Mouse (Mus musculus) liver, embryonic 14.5 days (tissue): ENCODE data around the gene Selenoh.
A peak's percentile ranks its signal among the peaks of the same experiment; 100 is the strongest.

Experiments used
- CTCF ChIP-seq: IDR thresholded peaks from 2 replicates; pipeline ENCODE4 v1.5.1; 2016; ENCODE audit warnings: antibody characterized with exemption, low read depth, control low read depth
- EP300 ChIP-seq: IDR thresholded peaks from 2 replicates; pipeline ENCODE4 v1.6.1; 2016; ENCODE audit warnings: antibody characterized with exemption, low read depth

GRCm38 (mm10) chr2:84677270-84677967 lies 6.8 kb upstream of the Selenoh start:
- TF ChIP-seq CTCF (peak; percentile 77), EP300 (no peak)
